Mouse (Mus musculus) CD4-positive, CD25-positive, alpha-beta regulatory T cell, adult 2 months (primary cell): ENCODE measurements around the gene Nos3.
"Not testable (repeated sequence)": the region's sequence is repeated elsewhere in the genome, so short reads cannot be mapped to it uniquely, and the experiment has no call there.

ENCODE experiments used
- DNase-seq: peaks from one replicate; pipeline ENCODE4 v3.0.0-alpha.2; 2012; ENCODE audit warnings: low read depth, low spot score

Nos3 gene

DNA sequence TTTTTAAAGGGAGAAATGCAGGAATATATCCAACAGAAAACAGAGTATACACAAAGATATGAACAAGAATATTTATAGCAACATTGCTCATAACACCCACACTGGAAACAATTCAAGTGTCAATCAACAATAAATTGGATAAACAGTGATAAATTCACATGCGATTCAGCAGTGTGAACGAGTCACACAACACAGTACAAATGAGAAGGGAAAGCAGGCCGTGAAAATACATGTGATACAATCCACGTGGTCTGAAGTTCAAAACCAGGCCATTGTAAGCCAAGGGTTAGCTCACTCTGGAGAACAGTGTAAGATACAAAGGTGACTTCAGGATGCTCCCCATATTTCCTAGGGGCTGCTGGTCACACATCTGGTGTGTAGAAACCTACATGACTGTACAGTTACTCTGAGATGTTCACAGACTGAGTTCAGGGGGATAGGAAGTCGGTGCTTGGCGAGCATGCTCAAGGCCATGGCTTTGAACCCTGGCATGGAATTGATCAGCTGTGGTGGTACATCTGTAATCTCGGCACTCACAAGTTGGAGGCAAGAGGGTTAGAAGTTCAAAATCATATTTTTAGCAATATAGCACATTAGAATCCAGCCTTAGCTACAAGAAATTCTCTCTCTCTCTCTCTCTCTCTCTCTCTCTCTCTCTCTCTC is 10.2 kb downstream of the Nos3 start:
- DNase-seq: no peak

DNA sequence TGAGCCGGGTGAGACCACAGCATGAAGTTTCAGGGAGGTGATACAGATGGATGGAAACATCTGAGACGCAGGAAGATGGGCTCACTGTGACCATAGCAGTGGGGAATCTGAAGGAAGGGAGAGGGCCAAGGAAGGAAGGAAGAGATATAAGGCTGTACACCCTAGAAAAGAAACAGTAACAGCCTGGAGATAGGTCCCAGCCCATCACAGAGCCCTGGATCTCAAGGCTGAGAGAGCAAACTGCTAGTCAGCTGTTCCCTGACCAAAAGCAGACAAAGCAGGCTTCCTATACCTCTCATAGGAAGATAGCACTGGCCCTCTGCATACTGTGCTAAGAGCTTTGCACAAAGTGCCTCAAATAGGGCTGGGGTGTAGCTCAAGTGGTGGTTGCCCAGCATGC is 14.1 kb downstream of the Nos3 start:
- DNase-seq: no peak

DNA sequence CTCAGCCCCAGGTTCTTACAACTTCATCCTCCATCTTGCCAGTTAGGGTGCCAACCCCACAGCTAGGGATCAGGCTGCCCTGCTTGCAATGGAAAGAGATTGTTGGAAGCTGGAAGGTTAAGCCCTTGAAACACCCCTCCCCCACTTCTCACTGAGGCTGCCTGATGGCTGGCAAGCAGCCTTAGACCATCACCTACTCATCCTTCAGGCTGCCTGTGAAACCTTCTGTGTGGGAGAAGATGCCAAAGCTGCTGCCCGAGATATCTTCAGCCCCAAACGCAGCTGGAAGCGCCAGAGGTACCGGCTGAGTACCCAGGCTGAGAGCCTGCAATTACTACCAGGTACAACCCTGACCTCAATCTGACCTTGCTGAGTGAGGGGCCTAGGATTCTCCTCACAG is 14.9 kb downstream of the Nos3 start:
- DNase-seq: no peak

DNA sequence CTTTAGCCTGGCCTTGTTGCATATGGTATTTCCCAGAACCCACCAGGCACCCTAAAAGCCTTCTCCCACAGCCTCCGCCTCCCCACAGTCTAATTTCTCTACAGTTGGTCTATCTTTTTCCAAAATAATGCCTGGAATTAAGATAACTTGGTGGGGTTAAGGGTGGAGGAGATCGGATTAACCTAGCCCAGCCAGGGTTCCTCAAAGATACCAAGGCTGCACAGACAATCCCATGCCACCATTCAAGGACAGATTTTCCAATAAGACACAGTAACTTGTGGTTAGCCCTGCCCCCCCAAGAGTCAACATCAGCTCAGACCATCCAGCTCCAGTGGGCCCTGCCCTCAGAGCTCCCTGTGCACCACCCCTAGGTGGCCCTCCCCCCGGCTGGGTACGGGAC is 15.9 kb downstream of the Nos3 start:
- DNase-seq: no peak

DNA sequence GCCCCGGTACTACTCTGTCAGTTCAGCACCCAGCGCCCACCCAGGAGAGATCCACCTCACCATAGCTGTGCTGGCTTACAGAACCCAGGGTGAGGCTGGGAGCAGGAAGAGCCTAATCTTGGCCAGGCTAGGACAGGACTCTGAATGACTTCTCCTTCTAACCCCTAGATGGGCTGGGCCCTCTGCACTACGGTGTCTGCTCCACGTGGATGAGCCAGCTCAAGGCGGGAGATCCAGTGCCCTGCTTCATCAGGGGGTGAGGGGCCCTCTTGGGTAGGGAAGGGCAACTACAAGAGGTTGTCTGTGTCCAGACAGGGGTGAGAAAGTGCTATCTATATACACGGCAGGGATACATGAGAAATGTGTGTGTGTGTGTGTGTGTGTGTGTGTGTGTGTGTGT is 16.9 kb downstream of the Nos3 start:
- no peak for DNase-seq

DNA sequence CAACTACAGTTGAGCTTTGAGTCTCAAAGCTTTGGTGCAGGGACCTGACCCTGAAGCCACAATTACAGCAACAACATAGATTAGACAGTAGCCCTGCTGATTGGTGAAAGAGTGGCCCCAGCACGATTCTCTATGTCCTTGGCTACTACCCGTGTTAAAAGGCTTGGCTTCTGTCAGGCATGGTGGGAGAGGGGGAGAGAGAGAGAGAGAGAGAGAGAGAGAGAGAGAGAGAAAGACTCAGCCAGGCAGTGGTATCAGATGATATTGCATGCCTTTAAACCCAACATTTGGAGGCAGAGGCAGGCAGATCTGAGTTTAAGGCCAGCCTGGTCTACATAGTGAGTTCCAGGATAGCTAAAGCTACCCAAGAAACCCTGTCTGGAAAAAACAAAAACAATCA is 17.4 kb downstream of the Nos3 start:
- no peak for DNase-seq

DNA sequence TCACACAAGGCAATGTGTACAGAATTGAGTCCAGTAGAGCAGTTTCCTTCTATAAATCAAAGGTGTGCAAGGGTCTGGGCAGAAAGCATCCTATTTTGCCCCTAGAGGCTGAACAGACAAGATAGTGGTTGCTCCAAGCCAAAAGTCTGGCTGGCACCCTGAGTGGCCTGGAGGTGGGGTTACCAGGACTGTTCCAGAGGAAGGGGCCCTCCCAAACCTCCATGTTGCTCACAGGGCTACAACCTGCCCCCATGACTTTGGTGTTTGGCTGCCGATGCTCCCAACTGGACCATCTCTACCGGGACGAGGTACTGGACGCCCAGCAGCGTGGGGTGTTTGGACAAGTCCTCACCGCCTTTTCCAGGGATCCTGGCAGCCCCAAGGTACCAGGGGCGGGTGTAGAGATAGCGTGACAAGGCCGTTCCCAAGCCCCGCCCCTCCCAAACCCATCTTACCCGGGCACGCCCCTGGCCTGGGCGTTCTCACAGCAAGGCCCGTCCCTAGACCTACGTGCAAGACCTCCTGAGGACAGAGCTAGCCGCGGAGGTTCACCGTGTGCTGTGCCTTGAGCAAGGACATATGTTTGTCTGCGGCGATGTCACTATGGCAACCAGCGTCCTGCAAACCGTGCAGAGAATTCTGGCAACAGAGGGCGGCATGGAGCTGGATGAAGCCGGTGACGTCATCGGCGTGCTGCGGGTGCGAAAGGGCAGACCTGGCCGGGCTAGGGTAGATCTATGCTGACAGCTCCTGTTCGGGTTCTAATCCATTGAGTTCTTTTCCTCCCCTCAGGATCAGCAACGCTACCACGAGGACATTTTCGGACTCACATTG is 18.6 kb downstream of the Nos3 start:
- DNase-seq: peak; percentile 97

DNA sequence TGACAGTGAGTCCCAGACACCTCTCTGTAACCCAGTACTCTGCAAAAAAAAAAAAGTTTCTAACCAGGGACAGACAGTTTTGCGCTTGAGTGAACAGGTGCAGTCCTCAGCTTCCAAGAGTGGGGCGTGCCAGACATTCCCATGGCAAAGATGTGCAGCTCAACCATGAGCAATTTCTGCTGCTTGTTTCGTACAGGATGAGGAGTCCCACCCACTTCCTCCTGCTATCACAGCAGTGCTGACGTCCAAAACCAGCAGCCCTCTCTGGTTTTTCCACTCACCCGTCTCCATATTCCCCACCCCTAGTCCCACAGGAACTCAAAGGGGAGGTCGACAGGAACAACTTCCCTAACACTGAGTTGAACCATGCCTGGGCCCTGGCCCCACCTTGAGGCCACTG is 19.8 kb downstream of the Nos3 start:
- peak; percentile 73 for DNase-seq

DNA sequence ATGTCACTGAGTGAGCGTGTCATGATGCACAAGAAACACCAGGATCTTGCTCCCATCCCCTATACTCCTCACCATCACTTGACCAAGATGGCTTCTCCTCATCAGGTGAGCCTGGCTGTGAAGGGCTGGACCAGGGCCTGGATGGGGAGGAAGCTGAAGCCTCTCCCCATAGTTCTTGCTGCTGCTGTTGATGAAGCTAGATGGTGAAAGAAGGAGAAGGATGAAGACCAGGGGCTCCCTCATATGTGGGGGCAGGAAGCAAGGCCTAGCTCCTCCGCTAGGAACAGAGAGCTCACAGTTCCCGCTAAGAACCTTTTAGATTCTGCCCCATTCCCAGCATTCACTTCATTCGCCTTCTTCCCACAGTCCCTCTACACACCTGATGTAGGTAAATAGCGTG is 20.8 kb downstream of the Nos3 start:
- DNase-seq: no peak

DNA sequence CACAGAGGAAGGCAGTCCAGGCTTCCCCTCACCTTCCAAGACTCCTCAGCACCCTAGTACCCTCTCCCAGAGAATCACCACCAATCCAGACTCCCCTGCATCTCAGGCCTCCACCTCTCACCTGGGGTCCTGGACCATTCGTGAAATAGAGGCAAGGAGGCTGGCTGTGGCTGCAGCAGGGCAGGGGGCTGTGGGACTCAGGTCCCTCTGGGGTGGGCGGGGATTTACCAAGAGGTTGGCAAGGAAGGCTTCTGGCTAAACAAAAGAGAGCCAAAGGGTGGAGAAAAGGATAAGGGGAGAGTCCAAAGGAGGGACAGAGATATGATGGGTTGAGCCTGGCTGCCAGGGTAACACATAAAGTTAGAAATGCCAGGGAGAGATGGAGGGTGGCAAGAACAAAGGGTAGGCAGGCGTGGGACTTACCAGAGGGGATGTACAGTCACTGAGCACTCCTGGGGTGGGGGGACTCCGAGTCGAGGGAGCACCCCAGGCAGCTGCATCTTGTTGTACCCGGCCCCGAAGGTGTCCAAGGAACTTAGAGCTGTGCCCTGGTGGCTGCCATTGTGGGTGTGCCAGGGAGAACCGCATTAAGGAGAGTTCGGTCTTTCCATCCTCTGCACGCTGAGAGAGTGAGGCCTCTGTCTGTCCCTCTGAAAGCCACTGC is 21.4 kb downstream of the Nos3 start:
- DNase-seq: no peak

DNA sequence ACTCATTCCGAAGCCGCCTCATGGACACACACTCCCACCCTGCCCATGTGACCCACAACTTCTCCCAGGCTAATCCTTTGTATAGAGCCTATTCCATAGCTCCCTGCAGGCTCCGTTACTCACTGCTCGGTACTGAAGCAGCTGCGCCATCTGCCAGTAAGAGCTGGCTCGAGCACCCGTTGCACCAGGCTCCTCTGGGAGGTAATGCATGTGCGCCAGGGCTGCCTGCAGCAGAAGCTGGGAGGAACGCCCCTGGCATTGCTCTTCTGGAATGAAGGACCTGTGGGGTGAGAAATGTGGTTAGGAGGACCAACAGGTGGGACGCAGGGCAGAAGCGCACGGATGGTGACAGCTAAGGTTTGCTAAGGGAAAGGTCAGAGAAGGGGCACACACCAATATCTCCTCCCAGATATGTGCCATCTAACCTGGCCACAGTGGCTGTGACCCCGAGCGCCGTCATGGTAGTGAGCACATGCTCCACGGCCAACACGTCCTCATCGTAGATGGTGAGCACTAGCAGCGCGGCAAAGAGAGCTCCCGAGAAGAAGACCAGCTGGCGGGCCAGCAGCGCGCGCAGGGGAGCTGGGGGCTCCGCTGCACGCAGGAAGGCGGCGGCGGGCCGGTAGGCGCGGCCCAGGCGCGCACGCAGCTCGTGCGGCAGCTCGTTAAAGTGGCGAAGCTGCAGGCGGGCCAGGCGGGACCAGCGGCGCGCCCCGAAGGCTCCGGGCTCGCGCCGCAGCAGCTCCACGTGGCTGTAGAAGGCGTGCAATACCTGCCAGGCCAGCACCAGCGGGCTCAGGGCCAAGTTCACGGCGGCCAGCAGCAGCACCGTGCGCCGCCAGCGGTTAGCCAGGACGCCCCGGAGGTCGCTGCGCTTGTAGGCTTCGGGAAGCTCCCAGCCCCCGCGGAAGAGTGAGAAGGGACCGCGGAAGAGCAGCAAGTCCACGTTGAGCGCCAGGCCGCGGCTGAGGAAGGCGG is 22.9 kb downstream of the Nos3 start:
- peak; percentile 69 for DNase-seq

DNA sequence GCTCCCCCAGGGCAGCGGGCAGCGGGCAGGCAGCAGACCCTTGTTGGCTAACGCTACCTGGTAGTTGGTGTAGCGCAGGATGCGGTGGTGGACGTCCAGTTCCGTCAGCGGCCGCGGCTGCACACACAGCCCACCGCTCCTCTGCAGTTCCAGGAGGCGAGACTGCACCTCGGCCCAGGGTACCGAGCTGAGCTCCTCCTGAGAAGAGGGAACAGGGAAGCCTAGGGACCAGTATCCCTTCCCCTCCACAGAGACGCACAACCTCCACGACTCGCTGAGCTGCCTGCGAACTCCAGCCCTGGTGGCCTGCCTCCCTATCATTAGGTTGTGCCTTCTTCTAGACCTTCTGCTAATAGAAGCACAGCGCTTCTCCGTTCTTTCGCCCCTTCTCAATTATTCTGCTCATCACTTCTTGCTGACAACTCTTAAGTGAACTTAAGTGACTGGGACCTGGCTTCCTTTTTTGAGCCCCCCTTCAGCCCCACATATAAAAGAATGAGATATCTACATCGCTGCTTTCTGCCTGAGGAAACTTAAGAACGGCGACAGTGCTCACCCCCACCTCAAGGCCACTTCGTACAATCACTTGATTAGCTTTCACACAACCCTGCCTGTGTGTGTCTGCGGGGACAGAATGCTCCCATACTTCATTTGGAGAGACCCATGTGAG is 23.8 kb downstream of the Nos3 start:
- DNase-seq: no peak

DNA sequence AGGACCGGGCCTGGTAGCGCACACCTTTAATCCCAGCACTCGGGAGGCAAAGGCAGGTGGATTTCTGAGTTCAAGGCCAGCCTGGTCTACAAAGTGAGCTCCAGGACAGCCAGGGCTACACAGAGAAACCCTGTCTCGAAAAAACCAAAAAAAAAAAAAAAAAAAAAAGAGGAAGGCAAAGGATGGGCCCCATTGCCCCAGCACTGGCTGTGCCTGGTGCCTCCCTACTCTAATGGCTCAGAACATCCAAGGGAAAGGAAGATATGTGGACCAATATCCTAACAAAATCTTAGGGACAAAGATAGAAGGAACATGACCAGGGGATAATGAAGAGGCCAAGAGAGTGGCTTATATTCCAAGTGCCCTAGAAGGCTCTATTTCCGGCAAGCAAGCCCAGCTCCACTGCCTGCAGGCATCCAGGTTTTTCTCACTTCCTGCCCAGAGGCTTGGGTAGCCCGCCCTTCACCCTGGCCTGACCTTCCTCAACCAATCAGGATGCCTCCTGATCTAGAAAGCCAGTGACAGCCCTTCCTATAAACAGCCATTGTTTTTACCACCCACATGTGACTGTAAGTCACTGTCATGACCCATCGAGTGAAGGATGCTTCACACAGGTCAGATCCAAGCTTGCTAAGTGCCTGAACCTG is 24.5 kb downstream of the Nos3 start:
- peak; percentile 74 for DNase-seq

DNA sequence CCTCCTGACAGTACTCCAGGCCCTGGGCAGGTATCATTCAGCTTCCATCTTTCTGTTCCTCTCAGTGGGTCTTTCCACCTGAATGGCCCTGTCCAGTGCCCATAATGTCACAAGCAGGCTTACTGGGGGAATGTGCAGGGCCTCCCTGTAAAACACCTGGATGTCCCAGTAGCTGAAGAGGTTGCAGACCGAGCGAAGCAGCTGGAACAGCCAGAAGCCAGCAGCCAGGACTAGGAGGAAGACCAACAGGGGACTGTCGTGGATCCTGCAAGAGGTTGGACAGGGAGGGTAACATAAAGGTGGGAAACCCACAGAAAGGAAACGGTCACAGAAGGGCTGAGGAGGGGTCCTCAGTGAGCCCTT is 25.0 kb downstream of the Nos3 start:
- DNase-seq: no peak

DNA sequence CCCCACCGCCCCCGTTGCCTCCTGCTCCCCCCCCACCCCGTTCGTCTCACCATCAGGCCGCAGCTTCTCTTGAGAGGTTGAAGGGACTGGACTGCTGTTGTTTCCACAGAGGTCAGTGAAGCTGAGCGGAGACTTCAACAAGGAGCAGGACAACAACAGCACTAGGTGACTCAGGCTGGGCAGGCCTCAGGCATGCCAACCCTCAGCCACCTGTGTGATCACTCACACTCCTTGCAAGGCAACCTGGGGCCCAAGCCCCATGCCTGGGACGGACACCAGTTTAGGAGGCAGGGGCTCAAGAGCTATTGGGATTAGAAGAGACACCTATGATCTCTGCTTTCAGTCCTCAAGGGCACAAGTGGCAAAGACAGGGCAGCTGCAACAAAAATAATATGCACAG is 27.3 kb downstream of the Nos3 start, which contains the start of gene Atg9b:
TSS of gene Atg9b (minus strand) at position 280 of the 400 bp plus-strand sequence.
- no peak for DNase-seq

DNA sequence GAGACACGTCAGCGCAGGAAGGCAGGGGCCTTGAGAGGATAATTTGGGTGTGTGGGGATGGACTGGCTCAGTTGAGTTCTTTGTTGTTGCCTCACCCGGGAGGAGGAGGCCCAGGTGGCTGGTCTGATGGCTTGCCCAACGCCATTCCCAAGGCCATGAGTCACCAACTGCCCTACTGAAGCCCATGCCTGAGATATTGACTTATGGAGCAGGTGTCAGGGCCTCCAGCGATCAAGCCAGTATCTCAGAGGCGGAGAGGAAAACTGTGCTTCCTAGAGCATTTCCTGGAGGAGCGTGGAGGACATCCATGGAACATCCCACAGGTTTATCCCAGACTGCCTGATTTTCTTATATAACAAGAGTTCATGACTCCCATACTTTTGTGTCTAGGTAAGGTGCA is 28.1 kb downstream of the Nos3 start:
- no peak for DNase-seq

DNA sequence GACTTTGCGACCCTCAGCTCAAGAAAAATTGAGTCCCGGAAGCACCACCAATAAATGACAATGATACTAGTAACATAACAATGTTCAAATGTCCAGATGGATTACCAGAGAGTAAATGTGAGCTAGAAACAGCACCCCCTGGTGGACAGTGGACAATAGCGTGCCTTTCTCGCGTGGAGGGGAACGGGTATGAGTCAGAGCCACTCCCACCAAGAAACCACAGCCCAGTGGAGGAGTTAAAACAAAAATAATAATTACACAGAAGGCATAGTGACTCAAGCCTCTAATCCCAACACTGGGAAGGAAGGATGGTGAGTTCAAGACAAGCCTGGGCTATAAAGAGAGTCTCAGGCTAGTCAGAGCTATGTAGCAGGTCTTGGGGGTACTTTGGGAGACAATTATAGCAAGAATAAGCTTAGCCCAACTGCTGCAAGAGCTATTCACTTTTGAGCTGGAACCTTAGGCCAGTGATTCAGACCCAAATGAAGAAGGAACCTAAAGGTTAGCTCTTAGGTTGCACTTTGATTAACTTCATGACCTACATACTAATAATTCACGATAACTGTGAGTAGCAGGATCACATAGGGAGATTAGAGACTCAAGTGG is 28.9 kb downstream of the Nos3 start, which contains the start of gene Abcb8:
TSS of gene Abcb8 (plus strand) at position 272 of the 606 bp plus-strand sequence.
- peak; percentile 94 for DNase-seq

DNA sequence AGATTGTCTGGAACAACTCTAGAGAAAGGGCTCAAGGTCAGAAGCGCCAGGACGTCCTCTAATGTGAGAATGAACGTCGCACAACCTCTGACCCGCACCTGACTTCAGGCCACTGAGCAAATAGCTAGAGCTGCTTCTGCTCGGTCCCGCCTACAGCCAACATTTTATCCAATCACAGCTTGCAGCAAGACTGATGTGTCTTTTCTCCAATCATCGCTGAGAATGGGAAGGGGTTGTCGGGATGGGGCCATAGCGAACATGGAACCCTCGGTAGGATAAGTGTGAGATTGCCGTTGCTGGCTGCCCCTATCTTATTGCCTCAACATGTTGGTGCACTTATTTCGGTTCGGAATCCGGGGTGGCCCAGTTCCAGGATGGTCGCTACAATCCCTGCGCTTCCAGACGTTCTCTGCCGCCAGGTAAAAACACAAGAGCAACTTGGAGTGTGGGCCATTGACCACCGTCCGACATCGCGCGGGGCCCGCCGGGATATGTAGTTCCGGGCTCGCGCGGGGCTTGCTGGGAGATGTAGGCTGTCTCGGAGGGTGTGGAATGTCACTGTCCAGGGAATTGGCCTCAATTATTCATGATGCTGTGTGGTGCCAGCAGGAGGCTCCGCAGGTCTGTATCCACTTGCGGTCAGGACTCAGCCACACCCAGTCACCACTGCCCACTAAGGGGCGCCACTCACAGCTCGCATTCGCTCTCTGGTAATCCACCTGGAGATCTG is 29.7 kb downstream of the Nos3 start:
- peak; percentile 95 for DNase-seq

DNA sequence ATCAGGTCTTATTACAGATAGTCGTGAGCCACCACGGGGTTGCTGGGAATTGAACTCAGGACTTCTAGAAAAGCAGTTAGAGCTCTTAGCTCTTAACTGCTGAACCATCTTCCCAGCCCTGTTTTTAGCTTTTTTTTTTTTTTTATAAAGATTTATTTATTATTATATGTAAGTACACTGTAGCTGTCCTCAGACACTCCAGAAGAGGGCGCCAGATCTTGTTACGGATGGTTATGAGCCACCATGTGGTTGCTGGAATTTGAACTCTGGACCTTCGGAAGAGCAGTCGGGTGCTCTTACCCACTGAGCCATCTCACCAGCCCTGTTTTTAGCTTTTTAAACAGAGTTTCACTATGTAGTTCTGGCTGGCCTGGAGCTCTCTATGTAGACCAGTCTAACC is 31.6 kb downstream of the Nos3 start:
- DNase-seq: not testable (repeated sequence)
